Mouse (Mus musculus): Measurements from ENCODE around the gene Gstm2. TPM values are rescaled to one million over a fixed set of nuclear protein-coding genes. Genes with fewer than 3 reads are reported as not detected.
"Not testable (repeated sequence)": the region's sequence is repeated elsewhere in the genome, so short reads cannot be mapped to it uniquely, and the experiment has no call there.

The Gstm2 gene
- polyA plus RNA-seq, 1 experiment = 285 TPM

GRCm38 (mm10) chr3:107972070-107972469 lies 14.2 kb downstream of the Gstm2 start:
- TF ChIP-seq CTCF (IDR thresholded peaks at IDR 0.05; ENCODE audit: insufficient read depth, low read length) = no peak
- no peak for TF ChIP-seq POLR2A (IDR thresholded peaks at IDR 0.05; ENCODE audit: borderline replicate concordance, extremely low read depth, low read depth, low read length)
- Histone ChIP-seq H3K4me1 (ENCODE audit: control insufficient read depth, insufficient read depth, low read length) (no peaks in the 10 kb centered on the region), H3K4me3 (replicated peaks; ENCODE audit: extremely low read depth, low read depth, low read length) (no peak overlapping the region)
- WGBS = 78% methylated on average over 3 of the region's 3 CpGs
- no peak for DNase-seq

DNA sequence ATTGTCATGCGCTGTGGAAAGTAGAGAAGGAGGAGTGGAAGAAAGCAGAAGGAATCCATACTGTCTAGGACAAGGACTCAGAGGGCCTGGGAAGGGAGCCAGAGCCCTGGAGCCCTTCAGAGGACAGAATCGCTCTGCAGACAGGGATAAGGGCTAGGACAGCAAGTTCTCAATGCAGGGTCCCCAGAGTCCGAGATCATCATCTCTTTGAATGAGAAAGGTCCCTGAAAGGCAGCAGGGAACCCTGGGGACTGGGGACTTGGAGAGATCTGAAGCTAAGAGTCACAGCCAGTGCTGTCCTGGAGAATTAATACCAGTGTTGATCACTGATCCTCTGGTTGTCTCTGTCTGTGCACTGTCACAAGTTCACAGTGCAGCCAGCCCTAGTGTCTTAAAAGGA lies 15.2 kb downstream of the Gstm2 start:
- H3K4me3 ChIP-seq (replicated peaks; ENCODE audit: extremely low read depth, low read depth, low read length); H3K4me1 ChIP-seq (ENCODE audit: control insufficient read depth, insufficient read depth, low read length); DNase-seq: not testable (repeated sequence)
- WGBS = 64% methylated on average over 3 of the region's 3 CpGs

GRCm38 (mm10) chr3:107968724-107969395 lies 17.4 kb downstream of the Gstm2 start, which contains the start of gene Gstm3:
TSS of gene Gstm3 (minus strand) at chr3:107969283.
- TF ChIP-seq CTCF (IDR thresholded peaks at IDR 0.05; ENCODE audit: insufficient read depth, low read length) (no peak), POLR2A (IDR thresholded peaks at IDR 0.05; ENCODE audit: borderline replicate concordance, extremely low read depth, low read depth, low read length) (no peak)
- Histone ChIP-seq H3K4me3 (replicated peaks; ENCODE audit: extremely low read depth, low read depth, low read length) (no peak within 1 kb of the TSS), H3K4me1 (ENCODE audit: control insufficient read depth, insufficient read depth, low read length) (peaks cover 6% of the 10 kb centered on the region)
- 54% methylated on average over 13 of the region's 13 CpGs for WGBS
- DNase-seq = no peak

GRCm38 (mm10) chr3:107966631-107967030 lies 19.6 kb downstream of the Gstm2 start:
- DNase-seq = no peak
- no peak overlapping the region for H3K4me3 ChIP-seq (replicated peaks; ENCODE audit: extremely low read depth, low read depth, low read length)
- peaks cover 6% of the 10 kb centered on the region for H3K4me1 ChIP-seq (ENCODE audit: control insufficient read depth, insufficient read depth, low read length)
- 95% methylated on average over 5 of the region's 5 CpGs for WGBS
- TF ChIP-seq POLR2A (IDR thresholded peaks at IDR 0.05; ENCODE audit: borderline replicate concordance, extremely low read depth, low read depth, low read length) (no peak), CTCF (IDR thresholded peaks at IDR 0.05; ENCODE audit: insufficient read depth, low read length) (no peak)

DNA sequence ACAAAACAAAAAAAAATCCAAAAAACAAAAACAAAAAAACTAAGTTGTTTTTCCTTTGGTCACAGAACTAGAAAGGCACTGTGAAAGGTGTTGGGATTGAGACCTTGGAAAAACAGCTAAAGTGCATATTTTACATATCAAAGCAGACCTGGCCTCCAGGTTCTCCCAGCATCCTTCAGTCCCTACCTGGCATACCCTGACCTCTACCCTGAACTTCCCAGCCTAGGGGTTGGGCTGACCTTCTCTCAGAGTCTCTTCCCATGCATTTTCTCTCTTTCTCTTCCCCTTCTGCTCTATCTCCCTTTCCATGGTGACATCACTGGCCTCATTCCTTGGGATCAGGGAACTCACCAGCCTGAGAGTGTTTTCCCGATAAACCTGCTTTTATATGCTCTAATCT lies 20.7 kb downstream of the Gstm2 start:
- peaks cover 6% of the 10 kb centered on the region for H3K4me1 ChIP-seq (ENCODE audit: control insufficient read depth, insufficient read depth, low read length)
- no peak overlapping the region for H3K4me3 ChIP-seq (replicated peaks; ENCODE audit: extremely low read depth, low read depth, low read length)
- TF ChIP-seq CTCF (IDR thresholded peaks at IDR 0.05; ENCODE audit: insufficient read depth, low read length) = no peak
- no peak for TF ChIP-seq POLR2A (IDR thresholded peaks at IDR 0.05; ENCODE audit: borderline replicate concordance, extremely low read depth, low read depth, low read length)
- DNase-seq = no peak
- WGBS = 63% methylated on average over 1 of the region's 1 CpGs

DNA sequence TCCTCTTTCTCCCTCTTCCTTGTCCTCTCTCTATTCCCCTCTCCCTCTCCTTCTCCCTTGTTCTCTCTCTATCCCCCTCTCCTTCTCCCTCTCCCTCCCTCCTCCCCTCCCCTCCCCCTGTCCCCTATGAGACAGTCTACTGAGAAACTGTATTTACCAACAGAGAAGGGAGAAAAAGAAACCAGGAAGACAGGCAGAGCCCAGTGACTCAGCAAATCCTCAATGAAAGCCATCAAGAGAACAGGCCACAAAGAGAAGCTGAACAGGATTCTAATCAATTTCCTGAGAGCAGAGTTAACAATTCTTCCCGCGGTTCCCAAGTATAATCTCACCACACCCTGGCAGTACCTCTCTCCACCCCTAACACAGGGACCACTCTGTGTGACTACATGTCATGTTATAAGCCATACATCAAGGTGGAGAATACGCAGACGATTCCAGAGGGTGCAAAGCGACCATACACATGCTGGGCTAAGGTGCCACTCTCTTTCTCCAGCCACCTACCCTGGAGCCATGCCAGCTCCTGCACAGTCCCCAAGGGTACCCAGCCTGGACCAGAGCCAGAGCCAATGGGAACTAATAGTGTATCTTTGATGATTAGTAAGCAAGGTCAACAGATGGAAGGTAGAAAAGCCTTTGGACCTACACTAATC lies 21.5 kb downstream of the Gstm2 start:
- WGBS = 57% methylated on average over 5 of the region's 5 CpGs
- no peak for DNase-seq
- Histone ChIP-seq H3K4me3 (replicated peaks; ENCODE audit: extremely low read depth, low read depth, low read length) (no peak overlapping the region), H3K4me1 (ENCODE audit: control insufficient read depth, insufficient read depth, low read length) (peaks cover 6% of the 10 kb centered on the region)
- TF ChIP-seq CTCF (IDR thresholded peaks at IDR 0.05; ENCODE audit: insufficient read depth, low read length) (no peak), POLR2A (IDR thresholded peaks at IDR 0.05; ENCODE audit: borderline replicate concordance, extremely low read depth, low read depth, low read length) (no peak)

- TF ChIP-seq CTCF (IDR thresholded peaks at IDR 0.05; ENCODE audit: insufficient read depth, low read length) (no peak), POLR2A (IDR thresholded peaks at IDR 0.05; ENCODE audit: borderline replicate concordance, extremely low read depth, low read depth, low read length) (no peak)
- DNase-seq = no peak
- H3K4me1 ChIP-seq (ENCODE audit: control insufficient read depth, insufficient read depth, low read length) = peaks cover 6% of the 10 kb centered on the region
- no peak overlapping the region for H3K4me3 ChIP-seq (replicated peaks; ENCODE audit: extremely low read depth, low read depth, low read length)
- WGBS = 93% methylated on average over 4 of the region's 4 CpGs
Observed at GRCm38 (mm10) chr3:107964026-107964425, 22.2 kb downstream of the Gstm2 start.

- H3K4me1 ChIP-seq (ENCODE audit: control insufficient read depth, insufficient read depth, low read length); DNase-seq; H3K4me3 ChIP-seq (replicated peaks; ENCODE audit: extremely low read depth, low read depth, low read length): not testable (repeated sequence)
- 90% methylated on average over 9 of the region's 9 CpGs for WGBS
Observed at GRCm38 (mm10) chr3:107955260-107955659, 31.0 kb downstream of the Gstm2 start.

- TF ChIP-seq CTCF (IDR thresholded peaks at IDR 0.05; ENCODE audit: insufficient read depth, low read length) (no peak), POLR2A (IDR thresholded peaks at IDR 0.05; ENCODE audit: borderline replicate concordance, extremely low read depth, low read depth, low read length) (no peak)
- Histone ChIP-seq H3K4me1 (ENCODE audit: control insufficient read depth, insufficient read depth, low read length) (peaks cover 3% of the 10 kb centered on the region; the same call in 1 of the 2 replicates), H3K4me3 (replicated peaks; ENCODE audit: extremely low read depth, low read depth, low read length) (no peak overlapping the region)
- DNase-seq = no peak
- WGBS = 77% methylated on average over 5 of the region's 5 CpGs
Observed at GRCm38 (mm10) chr3:107953906-107954305, 32.3 kb downstream of the Gstm2 start.

DNA sequence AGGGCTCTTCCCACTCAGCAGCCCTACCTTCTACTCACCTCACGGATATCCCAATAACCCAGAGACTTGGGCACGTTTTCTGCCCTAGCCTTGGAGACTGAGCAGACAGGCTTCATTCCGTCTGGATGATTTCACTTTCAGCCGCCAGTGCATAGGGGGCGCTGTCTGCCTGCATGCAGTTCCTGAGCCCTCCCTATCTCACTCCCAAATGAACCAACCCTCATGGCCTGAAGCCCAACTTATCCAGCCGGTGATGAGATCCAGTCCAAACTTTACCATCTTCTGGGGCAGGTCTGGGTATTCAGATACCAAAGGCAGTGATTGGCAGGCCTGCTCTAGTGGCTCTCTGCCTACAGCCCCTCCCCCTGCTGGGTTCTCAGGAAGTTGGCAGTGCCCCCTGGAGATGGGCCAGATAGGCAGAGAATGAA lies 32.9 kb downstream of the Gstm2 start:
- whole genome bisulfite sequencing = 11% methylated on average over 6 of the region's 6 CpGs
- no peak overlapping the region for H3K4me3 ChIP-seq (replicated peaks; ENCODE audit: extremely low read depth, low read depth, low read length)
- TF ChIP-seq POLR2A (IDR thresholded peaks at IDR 0.05; ENCODE audit: borderline replicate concordance, extremely low read depth, low read depth, low read length) (no peak), CTCF (IDR thresholded peaks at IDR 0.05; ENCODE audit: insufficient read depth, low read length) (peak; percentile 93)
- DNase-seq = peak; percentile 79
- peaks cover 3% of the 10 kb centered on the region; the same call in 1 of the 2 replicates for H3K4me1 ChIP-seq (ENCODE audit: control insufficient read depth, insufficient read depth, low read length)

Measured in lung, adult 2 months (tissue).